Mouse (Mus musculus) G1E (cell line): ENCODE results near the gene Iqgap3.

Experiments used
- CTCF ChIP-seq: IDR thresholded peaks from 2 replicates; pipeline ENCODE4 v1.5.1; 2012; ENCODE audit warnings: low read depth, low read length, inconsistent platforms, mixed read lengths
- TAL1 ChIP-seq: conservative IDR thresholded peaks from 2 replicates; pipeline ENCODE4 v1.6.1; 2012; ENCODE audit warnings: low read depth, low read length, inconsistent platforms, mixed read lengths

GRCm38 (mm10) chr3:88160856-88161255 lies 79.1 kb downstream of the Iqgap3 start:
- no peak for TF ChIP-seq CTCF
- no peak for TF ChIP-seq TAL1
